Mouse (Mus musculus) adipocyte (in vitro differentiated cells): Measurements from ENCODE around the gene Abcc9.

ENCODE experiments used
- DNase-seq: peaks from one replicate; pipeline ENCODE4 v3.0.0-alpha.2; 2016; ENCODE audit warnings: low spot score

Gene Abcc9

GRCm38 (mm10) chr6:142614324-142614723 is 87.8 kb downstream of the Abcc9 start:
- DNase-seq = no peak

DNA sequence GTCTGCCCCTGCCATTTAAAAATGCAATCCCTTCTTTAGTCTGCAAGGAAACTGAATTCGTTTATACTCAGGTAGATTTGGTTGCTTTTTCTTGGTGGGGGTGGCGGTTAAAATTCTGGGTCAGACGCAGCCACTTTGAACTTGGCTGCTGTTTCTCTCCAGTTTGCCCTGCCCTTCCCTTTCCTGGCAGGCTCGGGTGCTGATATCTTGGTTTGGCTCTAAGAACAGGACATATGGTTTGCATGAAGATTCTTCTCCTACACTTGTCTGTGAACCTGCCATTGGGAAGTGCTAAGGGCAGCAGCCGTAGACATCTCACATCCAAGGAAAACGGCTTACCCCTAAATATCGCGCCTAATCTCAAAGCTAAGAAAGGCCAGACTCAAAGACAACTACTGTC is 89.7 kb downstream of the Abcc9 start:
- DNase-seq = no peak

DNA sequence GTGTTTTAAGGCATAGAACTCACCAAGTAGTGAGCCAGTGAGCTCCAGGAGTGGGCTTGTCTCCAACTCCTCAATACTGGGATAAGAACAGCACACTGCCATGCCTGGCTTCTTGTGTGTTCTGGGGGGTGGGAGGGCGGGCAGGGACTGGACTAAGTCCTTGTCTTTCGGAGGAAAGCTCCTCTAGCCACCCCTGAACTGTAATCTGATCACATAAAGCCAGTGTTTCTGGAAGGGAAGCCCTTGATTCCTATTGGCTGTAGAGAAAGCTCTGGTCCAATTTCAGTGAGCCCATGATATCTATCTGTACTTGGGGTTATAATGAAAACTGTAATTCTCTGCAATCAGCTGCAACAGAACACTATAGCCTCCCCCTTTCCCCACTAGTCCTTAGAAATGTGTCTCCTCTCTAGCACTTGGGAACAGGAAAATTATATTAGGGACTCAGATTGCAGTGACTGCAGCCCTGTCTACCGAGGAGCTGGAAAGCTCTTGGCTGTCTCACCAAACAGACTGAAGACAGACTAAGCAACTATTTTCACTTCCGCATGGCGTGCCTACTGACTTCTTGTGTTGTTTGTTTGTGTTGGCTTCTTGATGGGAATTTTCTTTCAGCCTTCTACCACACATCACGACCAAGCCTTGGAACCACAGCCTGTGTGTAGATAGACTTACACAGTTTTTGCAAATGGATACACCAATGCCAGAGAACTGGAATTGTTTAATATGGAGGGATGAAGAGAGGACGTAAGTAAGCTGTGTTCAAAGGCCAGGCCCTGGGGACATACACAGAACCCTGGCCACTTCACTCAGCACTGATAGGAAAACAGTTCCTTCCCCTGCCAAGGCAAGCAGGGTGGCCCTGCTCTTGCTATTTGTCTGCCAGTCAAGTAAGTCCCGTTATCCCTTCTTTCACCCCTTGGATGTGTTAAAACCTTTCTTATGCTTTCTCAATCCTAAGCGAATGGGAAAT is 92.4 kb downstream of the Abcc9 start:
- DNase-seq = peak; percentile 38

DNA sequence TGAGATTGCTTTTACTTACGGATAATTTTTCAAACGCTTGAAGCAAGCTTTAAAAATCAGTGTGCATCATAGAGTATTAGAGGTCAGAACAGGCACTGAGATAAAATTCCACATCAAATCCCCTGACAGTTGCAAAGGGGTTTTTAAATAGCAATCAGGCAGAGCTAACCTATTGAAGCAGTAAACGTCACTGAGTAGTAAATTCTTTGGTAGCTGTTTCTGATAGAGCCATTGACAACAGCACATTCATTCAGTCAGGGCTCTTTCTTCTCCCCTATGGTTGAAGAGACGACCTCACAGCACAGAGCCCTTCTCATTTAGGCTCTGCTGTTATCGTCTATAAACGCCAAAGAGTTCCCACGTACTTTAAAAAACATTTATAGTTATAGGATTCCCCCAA is 95.0 kb downstream of the Abcc9 start:
- DNase-seq = no peak

DNA sequence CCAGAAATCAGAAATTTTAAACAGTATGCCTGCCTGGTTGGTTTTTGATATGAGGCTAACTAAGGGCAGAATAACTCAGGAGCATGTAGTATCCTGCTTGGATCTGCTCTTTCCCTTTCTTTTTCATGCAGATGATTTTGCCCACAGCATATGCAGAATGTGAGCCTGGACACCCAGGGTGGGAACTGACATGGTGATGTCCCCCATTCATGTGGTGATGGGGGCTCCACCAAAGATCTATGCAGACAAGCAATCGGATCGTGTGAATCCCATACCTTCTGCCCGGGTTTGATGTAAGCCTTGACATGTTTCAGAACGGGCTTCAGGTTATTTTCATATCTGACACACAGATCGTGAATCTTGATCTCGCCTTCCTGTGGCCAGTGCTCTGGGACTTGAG is 99.3 kb downstream of the Abcc9 start:
- DNase-seq = no peak

DNA sequence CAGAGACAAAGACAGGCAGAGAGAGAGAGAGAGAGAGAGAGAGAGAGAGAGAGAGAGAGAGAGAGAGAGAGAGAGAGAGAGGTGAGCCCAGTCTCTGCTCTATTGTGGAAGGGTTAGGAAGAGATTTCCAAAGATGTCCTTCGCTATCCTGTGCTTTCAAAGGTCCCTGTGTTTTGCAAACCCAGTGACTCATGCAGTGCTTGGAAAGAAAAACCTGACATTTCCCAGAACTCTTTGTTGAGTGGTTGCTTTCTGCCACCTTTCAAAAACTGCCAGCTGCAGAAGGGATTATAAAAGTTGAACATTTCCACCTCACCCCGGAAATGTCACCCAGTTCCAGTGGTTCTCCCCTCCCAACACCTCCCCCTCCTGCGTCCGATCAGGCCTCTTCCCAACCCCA is 123.3 kb downstream of the Abcc9 start:
- DNase-seq = no peak

DNA sequence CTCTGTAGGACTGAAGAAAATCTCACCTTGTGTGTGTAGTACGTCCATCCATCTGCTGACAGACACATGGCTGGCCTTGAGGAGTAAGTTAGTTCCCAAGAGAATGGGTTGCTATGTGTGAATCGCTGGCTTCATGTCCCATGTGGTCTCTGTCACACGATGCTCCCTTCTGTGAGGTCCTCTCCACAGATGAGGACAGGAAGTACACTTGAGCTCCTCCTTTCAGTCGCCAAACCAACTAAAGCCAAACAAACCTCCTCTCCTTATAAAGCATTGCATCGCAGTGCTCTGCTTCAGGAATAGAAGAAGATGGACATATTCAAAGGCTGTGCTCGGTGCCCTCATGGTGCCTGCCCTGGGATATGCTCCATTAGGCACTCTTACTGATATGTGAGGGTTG is 124.3 kb downstream of the Abcc9 start:
- DNase-seq = no peak

DNA sequence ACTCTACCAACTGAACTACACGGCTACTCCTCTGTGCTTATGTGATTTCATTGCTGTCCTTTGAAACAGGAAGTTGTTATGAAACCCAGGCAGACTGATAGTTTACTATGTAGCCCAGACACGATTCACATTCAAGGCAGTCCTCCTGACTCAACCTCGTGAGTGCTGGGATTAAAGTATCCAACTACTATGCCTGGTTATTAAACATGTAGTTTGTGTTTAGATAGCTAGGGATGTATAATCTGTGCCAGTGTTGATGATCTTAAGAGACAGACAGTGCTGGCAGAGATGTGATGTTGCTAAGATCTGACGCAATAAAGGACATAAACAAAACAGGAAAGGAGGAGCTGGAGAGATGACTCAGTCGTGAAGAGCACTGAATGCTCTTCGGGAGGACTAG is 129.2 kb downstream of the Abcc9 start:
- DNase-seq = no peak

- no peak for DNase-seq
Measured at GRCm38 (mm10) chr6:142571629-142572360, 130.3 kb downstream of the Abcc9 start.

- DNase-seq = no peak
Measured at GRCm38 (mm10) chr6:142571055-142571618, 131.0 kb downstream of the Abcc9 start, which contains the start of gene Kcnj8. TSS of gene Kcnj8 (minus strand) at chr6:142571614.

DNA sequence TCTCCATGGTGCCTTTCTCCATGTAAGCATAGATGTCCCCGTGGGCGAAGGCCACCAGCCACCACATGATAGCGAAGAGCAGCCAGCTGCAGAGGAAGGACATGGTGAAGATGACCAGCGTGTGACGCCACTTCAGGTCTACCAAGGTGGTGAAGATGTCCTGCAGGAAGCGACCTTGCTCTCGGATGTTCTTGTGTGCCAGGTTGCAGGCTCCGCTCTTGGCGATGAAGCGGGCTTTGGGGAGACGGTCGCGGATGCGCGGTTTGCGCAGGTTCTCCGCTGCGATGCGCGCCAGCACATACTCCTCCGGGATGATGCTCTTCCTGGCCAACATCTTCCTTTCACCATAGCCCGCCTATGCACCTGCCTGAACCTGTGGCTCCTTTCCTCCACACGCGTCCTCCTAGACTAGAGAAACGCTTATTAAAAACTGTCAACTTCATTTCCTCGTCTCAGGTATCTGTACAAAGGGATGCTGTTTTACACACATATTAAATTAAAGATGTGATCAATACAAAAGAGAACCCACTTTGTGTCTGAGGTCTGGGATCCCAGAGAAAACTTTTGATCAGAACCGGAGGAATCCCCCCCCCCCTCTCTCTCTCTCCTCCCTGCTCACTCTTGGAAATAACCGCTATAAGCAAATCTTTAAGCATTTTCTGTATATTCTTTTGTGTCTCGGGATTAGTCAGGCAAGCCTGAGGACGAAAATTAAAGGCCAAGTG is 131.9 kb downstream of the Abcc9 start:
- DNase-seq = no peak

DNA sequence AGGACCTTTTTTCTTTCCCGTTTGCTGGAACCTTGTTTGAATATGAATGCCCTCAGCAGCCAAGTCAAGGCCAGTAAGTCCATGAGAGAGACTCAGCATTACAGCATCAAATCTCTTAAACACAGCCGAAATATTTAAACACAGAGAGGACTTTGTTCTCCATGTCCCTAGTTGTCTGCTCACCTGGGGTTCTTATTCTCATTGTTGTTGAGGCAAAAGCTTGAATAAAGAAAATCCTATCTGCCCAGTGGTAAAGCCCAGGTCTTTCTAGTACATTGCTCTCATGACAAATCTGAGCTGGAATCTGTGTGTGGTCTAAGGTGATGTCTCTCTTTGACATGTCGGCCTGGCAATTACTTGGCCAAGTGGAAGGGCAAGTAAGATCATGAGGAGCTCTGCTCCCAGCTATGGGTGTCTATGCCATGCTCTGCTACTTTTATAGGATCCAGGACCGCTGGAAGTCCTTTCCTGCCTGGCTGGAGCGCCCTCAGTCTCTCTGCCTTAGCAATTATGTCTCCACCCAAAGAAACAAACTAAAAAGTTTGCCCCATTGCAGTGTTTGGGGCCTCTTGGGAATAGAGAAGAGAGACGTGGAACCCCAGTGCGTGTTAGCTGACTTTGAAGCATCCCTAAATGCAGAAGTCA is 133.3 kb downstream of the Abcc9 start:
- no peak for DNase-seq

DNA sequence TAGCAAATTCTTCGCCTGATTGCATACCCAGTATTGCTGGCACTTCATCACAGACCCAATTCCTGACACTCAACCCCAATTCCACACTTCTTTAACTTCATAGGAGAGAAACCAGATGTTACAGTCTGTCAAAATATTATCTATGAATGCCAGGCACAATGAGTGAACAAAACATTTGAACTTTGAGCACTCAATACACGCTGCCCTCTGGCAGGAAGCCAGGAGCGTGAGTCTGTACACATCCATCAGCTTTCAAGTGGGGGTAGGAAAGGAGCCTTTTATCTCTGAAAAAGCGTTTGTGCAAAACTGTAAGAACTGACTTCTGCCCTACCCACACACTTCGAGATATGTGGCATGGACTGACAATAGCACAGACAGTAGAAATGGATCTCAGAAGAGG is 134.7 kb downstream of the Abcc9 start:
- peak; percentile 59 for DNase-seq

- no peak for DNase-seq
Measured at GRCm38 (mm10) chr6:142564746-142565145, 137.4 kb downstream of the Abcc9 start.

GRCm38 (mm10) chr6:142561151-142561550 is 141.0 kb downstream of the Abcc9 start:
- no peak for DNase-seq

GRCm38 (mm10) chr6:142558772-142559679 is 143.1 kb downstream of the Abcc9 start:
- no peak for DNase-seq

- no peak for DNase-seq
Measured at GRCm38 (mm10) chr6:142558076-142558475, 144.0 kb downstream of the Abcc9 start.

DNA sequence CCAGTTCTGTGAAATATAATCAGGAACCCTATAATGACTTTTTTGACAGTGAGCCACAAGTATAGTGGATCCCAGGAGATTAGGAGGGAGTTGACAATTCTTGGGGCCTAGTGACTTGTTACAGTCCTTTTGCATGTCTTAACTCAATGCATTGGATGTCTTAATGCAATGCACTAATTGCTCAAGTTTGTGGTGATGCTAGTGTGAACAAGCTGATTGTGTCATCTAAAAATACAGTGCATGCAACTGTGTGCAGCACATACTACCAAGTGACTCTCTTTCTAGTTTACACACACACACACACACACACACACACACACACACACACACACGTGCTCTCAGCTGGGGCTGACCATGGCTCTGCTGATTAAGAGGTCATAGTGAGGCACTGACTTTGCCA is 146.1 kb downstream of the Abcc9 start:
- DNase-seq = no peak

DNA sequence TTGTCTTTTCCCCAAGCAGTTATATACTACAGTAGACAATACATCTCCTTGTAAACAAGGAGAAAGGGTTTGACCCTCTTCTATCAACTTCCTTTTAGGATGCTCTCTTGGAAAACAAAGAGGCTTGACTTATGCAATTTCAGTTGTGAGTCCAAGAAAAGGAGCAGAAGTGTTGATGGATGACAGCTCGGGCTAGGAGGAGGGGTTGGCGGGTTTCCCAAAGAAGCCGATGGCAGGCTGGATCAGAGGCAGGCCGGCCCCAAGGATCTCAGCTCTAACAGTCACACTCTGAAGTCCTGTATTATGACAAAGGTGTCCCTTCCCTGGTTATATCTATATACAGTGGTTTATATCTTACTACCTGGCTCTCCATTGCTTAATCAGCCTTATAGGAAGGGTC is 150.6 kb downstream of the Abcc9 start:
- peak; percentile 43 for DNase-seq

GRCm38 (mm10) chr6:142550871-142551270 is 151.2 kb downstream of the Abcc9 start:
- DNase-seq = no peak

- no peak for DNase-seq
Measured at GRCm38 (mm10) chr6:142548377-142548776, 153.7 kb downstream of the Abcc9 start.
